Mouse (Mus musculus): ENCODE results near the gene Gm5089.

Gene Gm5089

GRCm38 (mm10) chr14:122477971-122478573 is 27.2 kb upstream of the Gm5089 start:
- DNase-seq (ENCODE audit: low read depth, low spot score) = no peak

GRCm38 (mm10) chr14:122477261-122477671 is 26.4 kb upstream of the Gm5089 start:
- DNase-seq (ENCODE audit: low read depth, low spot score) = no peak

GRCm38 (mm10) chr14:122476822-122477215 is 25.9 kb upstream of the Gm5089 start:
- no peak for DNase-seq (ENCODE audit: low read depth, low spot score)

- no peak for DNase-seq (ENCODE audit: low read depth, low spot score)
Measured at GRCm38 (mm10) chr14:122476041-122476821, 25.3 kb upstream of the Gm5089 start.

GRCm38 (mm10) chr14:122475557-122476040 is 24.7 kb upstream of the Gm5089 start:
- DNase-seq (ENCODE audit: low read depth, low spot score) = no peak

GRCm38 (mm10) chr14:122474891-122475556 is 24.1 kb upstream of the Gm5089 start, which contains the start of gene Zic2:
Gene Zic2 (plus strand): TSS chr14:122475435.
- DNase-seq (ENCODE audit: low read depth, low spot score) = no peak

GRCm38 (mm10) chr14:122474041-122474890 is 23.4 kb upstream of the Gm5089 start:
- DNase-seq (ENCODE audit: low read depth, low spot score) = no peak

- DNase-seq (ENCODE audit: low read depth, low spot score) = no peak
Measured at GRCm38 (mm10) chr14:122473211-122473751, 22.4 kb upstream of the Gm5089 start.

- DNase-seq (ENCODE audit: low read depth, low spot score) = no peak
Measured at GRCm38 (mm10) chr14:122472647-122473046, 21.7 kb upstream of the Gm5089 start.

- no peak for DNase-seq (ENCODE audit: low read depth, low spot score)
Measured at GRCm38 (mm10) chr14:122472161-122472560, 21.2 kb upstream of the Gm5089 start.

- DNase-seq (ENCODE audit: low read depth, low spot score) = no peak
Measured at GRCm38 (mm10) chr14:122471449-122472085, 20.7 kb upstream of the Gm5089 start.

- DNase-seq (ENCODE audit: low read depth, low spot score) = no peak
Measured at GRCm38 (mm10) chr14:122468971-122469755, 18.2 kb upstream of the Gm5089 start.

- no peak for DNase-seq (ENCODE audit: low read depth, low spot score)
Measured at GRCm38 (mm10) chr14:122467926-122468841, 17.3 kb upstream of the Gm5089 start.

GRCm38 (mm10) chr14:122466756-122467362 is 15.9 kb upstream of the Gm5089 start:
- no peak for DNase-seq (ENCODE audit: low read depth, low spot score)

- DNase-seq (ENCODE audit: low read depth, low spot score) = no peak
Measured at GRCm38 (mm10) chr14:122465931-122466490, 15.1 kb upstream of the Gm5089 start.

- DNase-seq (ENCODE audit: low read depth, low spot score) = no peak
Measured at GRCm38 (mm10) chr14:122464763-122465741, 14.1 kb upstream of the Gm5089 start, which contains the start of gene Zic5. Gene Zic5 (minus strand): TSS chr14:122465677.

GRCm38 (mm10) chr14:122464351-122464762 is 13.4 kb upstream of the Gm5089 start:
- DNase-seq (ENCODE audit: low read depth, low spot score) = no peak
